9 mouse cellular contexts compared by ENCODE assay signal in genomic region chr9:110635225-110635624, GRCm38 (mm10). TPM values are rescaled to one million over a fixed set of nuclear protein-coding genes. Genes with fewer than 3 reads are reported as not detected.
DNase-seq lines count a peak whose midpoint lies in the region; ATAC-seq and TF ChIP-seq lines count a peak whose summit lies in the region.
"Had no signal": no experiment of that assay in that cellular context is flagged by ENCODE, and none has a peak within 500 bp of the region (broad histone marks: within the 10 kb centered on the region; RNA-seq: fewer than 3 reads in every experiment).

No protein-coding gene starts in this region.

- H3K9me3 ChIP-seq in kidney, postnatal 0 days (replicated peaks; ENCODE audit: low read length) = no peaks in the 10 kb centered on the region
- H3K9me3 ChIP-seq: heart, embryonic 15.5 days had no signal

- no peak overlapping the region for H3K4me2 ChIP-seq in kidney, postnatal 0 days (ENCODE audit: low read length)
- H3K4me2 ChIP-seq: heart, embryonic 15.5 days had no signal

- H3K4me1 ChIP-seq in kidney, postnatal 0 days (replicated peaks; ENCODE audit: insufficient read depth, low read length) = no peaks in the 10 kb centered on the region

- no peaks in the 10 kb centered on the region for H3K27me3 ChIP-seq in kidney, postnatal 0 days (ENCODE audit: insufficient read depth, low read length)

- no peak overlapping the region for H3K27ac ChIP-seq in kidney, postnatal 0 days
- H3K27ac ChIP-seq: heart, embryonic 15.5 days had no signal

- peak; percentile 93 for DNase-seq in CD4-positive, CD25-positive, alpha-beta regulatory T cell, adult 2 months (ENCODE audit: low read depth, low spot score)
- DNase-seq in adrenal gland, adult 8-10 months = peak; percentile 66
- peak; percentile 89 for DNase-seq in embryo, embryonic 11 days
- DNase-seq in gastrocnemius, postnatal 36 days = peak; percentile 81 to 84
- peak; percentile 80 for DNase-seq in kidney, postnatal 0 days (ENCODE audit: low spot score)
- DNase-seq in lung, adult 18-20 months = peak; percentile 83 to 88
- DNase-seq in ovary, postnatal 36 days (ENCODE audit: low spot score) = peak; percentile 85
- peak; percentile 94 for DNase-seq in thymus, postnatal 14 days

- H3K4me3 ChIP-seq in kidney, postnatal 0 days (replicated peaks; ENCODE audit: low read depth, low read length) = no peak overlapping the region
- H3K4me3 ChIP-seq: heart, embryonic 15.5 days had no signal

- no peak overlapping the region for H3K9ac ChIP-seq in kidney, postnatal 0 days (ENCODE audit: low read depth, low read length)
- H3K9ac ChIP-seq: heart, embryonic 15.5 days had no signal

- ATAC-seq in kidney, postnatal 0 days (replicated peaks; ENCODE audit: low FRiP score, low read depth) = peak; percentile 23; the same call in 1 of the 2 replicates

- intact Hi-C loops in gastrocnemius, postnatal 36 days (cut with DNase I) = loop anchor here (1.0 to 5.0 kb wide), 3 partner anchors 74 to 237 kb away; no protein-coding TSS in a partner anchor

- whole genome bisulfite sequencing in kidney, postnatal 0 days = 9% methylated on average over 19 of the region's 19 CpGs

- H3K36me3 ChIP-seq in kidney, postnatal 0 days (ENCODE audit: insufficient read depth, low read length) = peaks cover 28% of the 10 kb centered on the region

- TF ChIP-seq CTCF in kidney, postnatal 0 days (IDR thresholded peaks at IDR 0.05; ENCODE audit: low read depth) = peak; percentile 99

RNA-seq across cellular contexts. Expression of gene Nradd, which starts 11.0 kb away (rescaled TPM):
- total RNA-seq in adrenal gland, adult 8-10 months (2022) = 10 to 100 TPM; 15.5 to 19.1 (median 16.3) TPM
- total RNA-seq in gastrocnemius, postnatal 36 days (2021) = 1 to 10 TPM in 1 of 2 experiments, under 1 TPM in 1; 0.91 to 1.2 TPM
- 42.3 and 45.7 TPM in 2 replicates for polyA plus RNA-seq in kidney, postnatal 0 days (2015; fragmentation: Nextera tagmentation; extraction: Ambion mirVana)

RNA-seq across cellular contexts. Expression of gene Nbeal2, which starts 18.7 kb away (rescaled TPM):
- total RNA-seq in adrenal gland, adult 8-10 months (2022) = 10 to 100 TPM in 2 of 4 experiments, 1 to 10 TPM in 2; 7.7 to 18.1 (median 13.1) TPM
- 1 to 10 TPM; 3.3 to 3.6 TPM for total RNA-seq in gastrocnemius, postnatal 36 days (2021)
- 2.9 and 3.9 TPM in 2 replicates for polyA plus RNA-seq in kidney, postnatal 0 days (2015; fragmentation: Nextera tagmentation; extraction: Ambion mirVana)

RNA-seq across cellular contexts. Expression of gene Ccdc12, which starts 21.1 kb away (rescaled TPM):
- total RNA-seq in adrenal gland, adult 8-10 months (2022) = 10 to 100 TPM; 62.7 to 77.9 (median 68.5) TPM
- 10 to 100 TPM; 45.1 to 48.1 TPM for total RNA-seq in gastrocnemius, postnatal 36 days (2021)
- polyA plus RNA-seq in kidney, postnatal 0 days (2015; fragmentation: Nextera tagmentation; extraction: Ambion mirVana) = 153 and 154 TPM in 2 replicates

Comparison
In these comparisons a context has a peak if more than half of its experiments do, and no peak if none do; other contexts are left out.
1. RNA of gene Nradd, which starts 11.0 kb away (total RNA-seq): 15.5 to 19.1 TPM in adrenal gland, adult 8-10 months; 0.91 to 1.2 TPM in gastrocnemius, postnatal 36 days; every median in the first group is over 4 times any median in the second.
2. Peak in every context shown above with its lines, with median percentiles within 50 percentile points of each other: DNase-seq.